9 mouse cellular contexts compared by ENCODE assay signal in the genomic region with DNA sequence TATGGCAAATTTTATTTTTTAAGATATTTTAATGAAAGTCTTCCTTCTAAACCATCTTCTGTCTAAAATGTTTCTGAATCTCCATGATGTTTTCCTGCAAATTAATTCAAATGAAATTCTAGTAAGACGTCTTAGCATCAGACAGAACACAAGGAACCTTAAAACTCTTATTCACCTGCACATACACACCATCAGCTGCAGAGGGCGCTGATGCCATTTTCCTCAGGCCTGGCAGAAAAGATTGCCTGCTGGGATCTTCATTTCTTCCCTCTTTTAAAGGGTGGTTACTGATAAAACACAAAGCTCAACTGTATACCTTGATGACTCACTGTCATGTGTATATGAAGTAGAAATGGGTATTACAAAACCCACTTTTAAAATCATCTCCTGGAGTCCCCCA. TPM values are rescaled to one million over a fixed set of nuclear protein-coding genes. Genes with fewer than 3 reads are reported as not detected.
A peak's percentile ranks its signal among the peaks of the same experiment; 100 is the strongest.
DNase-seq lines count a peak whose midpoint lies in the region; ATAC-seq lines count a peak whose summit lies in the region.
"Had no signal": no experiment of that assay in that cellular context is flagged by ENCODE, and none has a peak within 500 bp of the region (broad histone marks: within the 10 kb centered on the region; RNA-seq: fewer than 3 reads in every experiment).

No protein-coding gene starts in this region.

- no peak overlapping the region for H3K9ac ChIP-seq in heart, embryonic 11.5 days (ENCODE audit: low read depth, low read length)
- H3K9ac ChIP-seq: embryonic facial prominence, embryonic 12.5 days had no signal

- no peak overlapping the region for H3K4me3 ChIP-seq in heart, embryonic 11.5 days (ENCODE audit: low read depth, low read length)
- H3K4me3 ChIP-seq: embryonic facial prominence, embryonic 12.5 days had no signal

- H3K4me1 ChIP-seq in heart, embryonic 11.5 days (ENCODE audit: control insufficient read depth, insufficient read depth, low read length), result peaks cover 4% of the 10 kb centered on the region; the same call in 1 of the 2 replicates

- no peak for ATAC-seq in heart, embryonic 11.5 days (replicated peaks; ENCODE audit: insufficient number of reproducible peaks, low FRiP score, low TSS enrichment)
- no peak for ATAC-seq in inflammation-experienced regulatory T-cells, adult 6 months

- no peaks in the 10 kb centered on the region for H3K9me3 ChIP-seq in heart, embryonic 11.5 days (replicated peaks; ENCODE audit: control insufficient read depth, low read length)
- H3K9me3 ChIP-seq: embryonic facial prominence, embryonic 12.5 days had no signal

- no peak overlapping the region for H3K4me2 ChIP-seq in heart, embryonic 11.5 days
- H3K4me2 ChIP-seq: embryonic facial prominence, embryonic 12.5 days had no signal

- intact Hi-C loops in left cerebral cortex, postnatal 4 days (cut with DNase I), result loop anchor here (10.0 kb wide), 3 partner anchors 144 to 404 kb away; no protein-coding TSS in a partner anchor

- H3K27me3 ChIP-seq in heart, embryonic 11.5 days (ENCODE audit: control insufficient read depth, insufficient read depth, low read length), result peaks cover 18% of the 10 kb centered on the region

- H3K36me3 ChIP-seq in heart, embryonic 11.5 days (ENCODE audit: control insufficient read depth, insufficient read depth, low read length), result no peaks in the 10 kb centered on the region
- H3K36me3 ChIP-seq: embryonic facial prominence, embryonic 12.5 days had no signal

- 15% methylated on average over 2 of the region's 2 CpGs for WGBS in heart, embryonic 11.5 days (ENCODE audit: insufficient replicate concordance)

- peak; percentile 26 for DNase-seq in heart, adult 8-10 months (ENCODE audit: low spot score)
- peak; percentile 24 for DNase-seq in ovary, postnatal 14 days (ENCODE audit: low spot score)
- DNase-seq in ovary, postnatal 10 days (ENCODE audit: low spot score), result no peak
- peak; percentile 61 for DNase-seq in brain, adult 2 months (ENCODE audit: low read depth, low spot score)
- DNase-seq in left cerebral cortex, postnatal 4 days, result peak; percentile 21
- no peak for DNase-seq in thymus, postnatal 0 days (ENCODE audit: low spot score)

- H3K27ac ChIP-seq in heart, embryonic 11.5 days (ENCODE audit: low read depth, low read length), result no peak overlapping the region
- H3K27ac ChIP-seq: embryonic facial prominence, embryonic 12.5 days had no signal

RNA-seq across cellular contexts. Expression of gene Aldh1a2, which starts 4.7 kb away (rescaled TPM):
- 1 to 10 TPM; 4.6 to 9.8 (median 6.2) TPM for total RNA-seq in heart, adult 8-10 months (2022)
- polyA plus RNA-seq in heart, embryonic 11.5 days (2014; fragmentation: Nextera tagmentation; extraction: Ambion mirVana), result 48.8 and 53.2 TPM in 2 replicates
- total RNA-seq in left cerebral cortex, postnatal 4 days (2021), result 10 to 100 TPM; 11.3 to 11.5 TPM
- under 1 TPM in 1 of 3 experiments, not detected in 2; 0.20 TPM for polyA plus RNA-seq in inflammation-experienced regulatory T-cells, adult 6 months (2017; shearing (Covaris generic))
- 0.81 and 1.1 TPM in 2 replicates for polyA plus RNA-seq in thymus, postnatal 0 days (2015; fragmentation: Nextera tagmentation; extraction: Ambion mirVana)

RNA-seq across cellular contexts. Expression of gene Aqp9, which starts 42.4 kb away (rescaled TPM):
- total RNA-seq in heart, adult 8-10 months (2022), result 1 to 10 TPM in 1 of 4 experiments, not detected in 3; 1.5 TPM
- polyA plus RNA-seq in heart, embryonic 11.5 days (2014; fragmentation: Nextera tagmentation; extraction: Ambion mirVana), result 0.10 and 0.36 TPM in 2 replicates
- total RNA-seq in left cerebral cortex, postnatal 4 days (2021), result 1 to 10 TPM in 1 of 2 experiments, under 1 TPM in 1; 0.87 to 1.5 TPM
- polyA plus RNA-seq in inflammation-experienced regulatory T-cells, adult 6 months (2017; shearing (Covaris generic)), result not detected
- polyA plus RNA-seq in thymus, postnatal 0 days (2015; fragmentation: Nextera tagmentation; extraction: Ambion mirVana), result 1.2 and 1.3 TPM in 2 replicates
- polyA plus RNA-seq: embryonic facial prominence, embryonic 12.5 days had no signal

Comparison
In these comparisons a context has a peak if more than half of its experiments do, and no peak if none do; other contexts are left out.
1. DNase-seq: peak in heart, adult 8-10 months (single experiment), ovary, postnatal 14 days (single experiment), brain, adult 2 months (single experiment) and left cerebral cortex, postnatal 4 days (single experiment); none in ovary, postnatal 10 days (single experiment) and thymus, postnatal 0 days (single experiment).
2. RNA of gene Aldh1a2, which starts 4.7 kb away (polyA plus RNA-seq): 48.8 to 53.2 TPM in heart, embryonic 11.5 days; 0.81 to 1.1 TPM in thymus, postnatal 0 days and 0.20 TPM in inflammation-experienced regulatory T-cells, adult 6 months; every median in the first group is over 10 times any median in the second.